Mouse (Mus musculus): ENCODE measurements around the gene Lgr4. TPM values are rescaled to one million over a fixed set of nuclear protein-coding genes. Genes with fewer than 3 reads are reported as not detected.

Gene Lgr4
- polyA plus RNA-seq, 1 experiment from 2014 or later: 39.0 TPM

GRCm38 (mm10) chr2:109933151-109933550, 15.7 kb downstream of the Lgr4 start:
- no peaks in the 10 kb centered on the region for H3K9me3 ChIP-seq (ENCODE audit: control insufficient read depth, low read depth, low read length)
- no peaks in the 10 kb centered on the region; the same call in 1 of the 2 replicates for H3K36me3 ChIP-seq (ENCODE audit: control insufficient read depth, insufficient read depth, low read length)
- no peak overlapping the region for H3K4me3 ChIP-seq (ENCODE audit: low read depth, low read length)
- peak overlapping the region; percentile 13; the same call in 1 of the 2 replicates for H3K4me2 ChIP-seq (replicated peaks; ENCODE audit: low read depth, low read length)
- H3K9ac ChIP-seq (replicated peaks; ENCODE audit: low read depth, low read length): no peak overlapping the region
- peaks cover 44% of the 10 kb centered on the region for H3K4me1 ChIP-seq (ENCODE audit: control insufficient read depth, insufficient read depth, low read length)
- no peak overlapping the region; the same call in 1 of the 2 replicates for H3K27ac ChIP-seq (ENCODE audit: low read length)
- WGBS: 61% methylated on average over 3 of the region's 3 CpGs
- H3K27me3 ChIP-seq (ENCODE audit: control insufficient read depth, insufficient read depth, low read length): no peaks in the 10 kb centered on the region
- no peak for ATAC-seq (ENCODE audit: insufficient number of reproducible peaks, insufficient read depth, low FRiP score, low read depth)

DNA sequence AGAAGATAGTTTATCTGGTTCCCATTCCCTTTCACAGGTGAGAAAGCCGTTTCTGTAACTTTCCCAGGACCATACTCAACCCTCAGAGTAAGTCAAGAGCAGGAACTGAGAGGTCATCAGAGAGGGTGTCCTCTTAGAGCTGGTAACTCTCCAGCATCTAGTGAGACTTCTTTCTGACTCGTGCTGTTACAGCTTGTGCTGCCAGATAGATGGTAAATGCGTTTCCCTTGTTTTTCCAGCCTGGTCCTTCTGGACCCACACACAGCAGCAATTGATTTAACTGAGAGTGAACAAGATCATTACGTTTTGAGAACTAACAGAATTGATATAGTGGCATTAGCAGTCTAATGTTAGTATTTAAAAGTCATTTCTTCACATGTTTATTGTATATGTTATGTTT, 16.6 kb downstream of the Lgr4 start:
- Histone ChIP-seq H3K27ac (ENCODE audit: low read length) (no peak overlapping the region), H3K9me3 (ENCODE audit: control insufficient read depth, low read depth, low read length) (no peaks in the 10 kb centered on the region), H3K36me3 (ENCODE audit: control insufficient read depth, insufficient read depth, low read length) (no peaks in the 10 kb centered on the region; the same call in 1 of the 2 replicates), H3K27me3 (ENCODE audit: control insufficient read depth, insufficient read depth, low read length) (no peaks in the 10 kb centered on the region), H3K4me2 (replicated peaks; ENCODE audit: low read depth, low read length) (no peak overlapping the region), H3K4me3 (ENCODE audit: low read depth, low read length) (no peak overlapping the region), H3K9ac (replicated peaks; ENCODE audit: low read depth, low read length) (no peak overlapping the region), H3K4me1 (ENCODE audit: control insufficient read depth, insufficient read depth, low read length) (peaks cover 36% of the 10 kb centered on the region)
- ATAC-seq (ENCODE audit: insufficient number of reproducible peaks, insufficient read depth, low FRiP score, low read depth): no peak
- WGBS: 53% methylated on average over 4 of the region's 4 CpGs

GRCm38 (mm10) chr2:109935194-109935593, 17.7 kb downstream of the Lgr4 start:
- no peak overlapping the region for H3K4me3 ChIP-seq (ENCODE audit: low read depth, low read length)
- 88% methylated on average over 3 of the region's 3 CpGs for WGBS
- H3K9ac ChIP-seq (replicated peaks; ENCODE audit: low read depth, low read length): no peak overlapping the region

GRCm38 (mm10) chr2:109935754-109936409, 18.4 kb downstream of the Lgr4 start:
- Histone ChIP-seq H3K4me3 (ENCODE audit: low read depth, low read length) (no peak overlapping the region), H3K36me3 (ENCODE audit: control insufficient read depth, insufficient read depth, low read length) (no peaks in the 10 kb centered on the region; the same call in 1 of the 2 replicates), H3K9me3 (ENCODE audit: control insufficient read depth, low read depth, low read length) (no peaks in the 10 kb centered on the region), H3K9ac (replicated peaks; ENCODE audit: low read depth, low read length) (no peak overlapping the region), H3K27ac (ENCODE audit: low read length) (no peak overlapping the region), H3K27me3 (ENCODE audit: control insufficient read depth, insufficient read depth, low read length) (no peaks in the 10 kb centered on the region), H3K4me1 (ENCODE audit: control insufficient read depth, insufficient read depth, low read length) (peaks cover 34% of the 10 kb centered on the region; the same call in 1 of the 2 replicates), H3K4me2 (replicated peaks; ENCODE audit: low read depth, low read length) (no peak overlapping the region)
- 63% methylated on average over 11 of the region's 11 CpGs for WGBS
- no peak for ATAC-seq (ENCODE audit: insufficient number of reproducible peaks, insufficient read depth, low FRiP score, low read depth)

More at GRCm38 (mm10) chr2:109935194-109935593, 17.7 kb downstream of the Lgr4 start:
- no peak for ATAC-seq (ENCODE audit: insufficient number of reproducible peaks, insufficient read depth, low FRiP score, low read depth)
- peaks cover 34% of the 10 kb centered on the region; the same call in 1 of the 2 replicates for H3K4me1 ChIP-seq (ENCODE audit: control insufficient read depth, insufficient read depth, low read length)
- no peaks in the 10 kb centered on the region; the same call in 1 of the 2 replicates for H3K36me3 ChIP-seq (ENCODE audit: control insufficient read depth, insufficient read depth, low read length)
- no peak overlapping the region for H3K4me2 ChIP-seq (replicated peaks; ENCODE audit: low read depth, low read length)
- no peaks in the 10 kb centered on the region for H3K27me3 ChIP-seq (ENCODE audit: control insufficient read depth, insufficient read depth, low read length)
- H3K9me3 ChIP-seq (ENCODE audit: control insufficient read depth, low read depth, low read length): no peaks in the 10 kb centered on the region
- no peak overlapping the region for H3K27ac ChIP-seq (ENCODE audit: low read length)

DNA sequence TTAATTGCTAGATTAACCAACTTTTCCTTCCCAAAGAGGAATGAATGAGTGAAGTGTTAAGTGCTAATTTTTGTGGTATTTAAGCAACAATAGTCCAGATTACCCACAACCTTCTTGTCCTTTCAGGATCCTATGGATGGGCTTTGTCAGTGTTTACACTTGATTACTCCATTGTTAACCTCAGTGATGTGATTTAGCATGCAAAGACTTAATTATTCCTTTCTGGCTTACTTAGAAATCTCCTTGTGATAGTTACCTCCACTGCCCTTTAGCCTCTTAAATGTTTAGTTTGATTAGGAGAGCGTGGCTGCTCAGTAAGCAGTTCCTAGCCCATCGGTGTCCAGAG, 18.9 kb downstream of the Lgr4 start:
- no peaks in the 10 kb centered on the region for H3K9me3 ChIP-seq (ENCODE audit: control insufficient read depth, low read depth, low read length)
- no peak for ATAC-seq (ENCODE audit: insufficient number of reproducible peaks, insufficient read depth, low FRiP score, low read depth)
- H3K9ac ChIP-seq (replicated peaks; ENCODE audit: low read depth, low read length): no peak overlapping the region
- H3K4me2 ChIP-seq (replicated peaks; ENCODE audit: low read depth, low read length): no peak overlapping the region
- no peaks in the 10 kb centered on the region; the same call in 1 of the 2 replicates for H3K36me3 ChIP-seq (ENCODE audit: control insufficient read depth, insufficient read depth, low read length)
- no peaks in the 10 kb centered on the region for H3K27me3 ChIP-seq (ENCODE audit: control insufficient read depth, insufficient read depth, low read length)
- H3K4me1 ChIP-seq (ENCODE audit: control insufficient read depth, insufficient read depth, low read length): peaks cover 34% of the 10 kb centered on the region; the same call in 1 of the 2 replicates
- H3K4me3 ChIP-seq (ENCODE audit: low read depth, low read length): no peak overlapping the region
- H3K27ac ChIP-seq (ENCODE audit: low read length): no peak overlapping the region
- WGBS: 35% methylated on average over 2 of the region's 2 CpGs

DNA sequence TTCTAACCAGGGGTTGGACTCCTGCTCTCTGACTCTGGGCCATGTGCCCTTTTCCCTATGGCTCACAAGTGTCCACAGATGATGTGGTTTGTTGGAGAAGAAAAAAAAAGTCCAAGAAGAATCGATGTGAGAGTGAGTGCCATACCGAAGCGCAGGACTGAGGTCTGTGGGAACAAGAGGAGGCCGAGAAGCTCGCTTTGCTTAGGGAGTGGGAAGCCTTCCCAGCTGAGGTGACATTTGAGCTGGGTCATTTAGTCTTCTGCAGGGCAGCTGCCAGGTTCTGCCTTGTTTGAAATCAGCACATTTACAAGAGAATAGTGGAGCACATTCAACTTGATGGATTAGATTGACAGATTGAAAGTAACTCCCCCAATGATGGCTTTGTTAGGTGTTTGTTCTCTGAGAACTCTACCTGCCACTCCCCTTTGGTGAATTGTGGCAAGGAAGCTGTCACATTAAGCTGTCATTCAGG, 24.6 kb downstream of the Lgr4 start:
- H3K27ac ChIP-seq (ENCODE audit: low read length): no peak overlapping the region
- ATAC-seq (ENCODE audit: insufficient number of reproducible peaks, insufficient read depth, low FRiP score, low read depth): no peak
- H3K4me3 ChIP-seq (ENCODE audit: low read depth, low read length): no peak overlapping the region
- H3K9ac ChIP-seq (replicated peaks; ENCODE audit: low read depth, low read length): no peak overlapping the region
- no peaks in the 10 kb centered on the region for H3K36me3 ChIP-seq (ENCODE audit: control insufficient read depth, insufficient read depth, low read length)
- no peak overlapping the region for H3K4me2 ChIP-seq (replicated peaks; ENCODE audit: low read depth, low read length)
- no peaks in the 10 kb centered on the region for H3K27me3 ChIP-seq (ENCODE audit: control insufficient read depth, insufficient read depth, low read length)
- H3K4me1 ChIP-seq (ENCODE audit: control insufficient read depth, insufficient read depth, low read length): peaks cover 17% of the 10 kb centered on the region; the same call in 1 of the 2 replicates
- 46% methylated on average over 5 of the region's 5 CpGs for WGBS
- H3K9me3 ChIP-seq (ENCODE audit: control insufficient read depth, low read depth, low read length): no peaks in the 10 kb centered on the region

DNA sequence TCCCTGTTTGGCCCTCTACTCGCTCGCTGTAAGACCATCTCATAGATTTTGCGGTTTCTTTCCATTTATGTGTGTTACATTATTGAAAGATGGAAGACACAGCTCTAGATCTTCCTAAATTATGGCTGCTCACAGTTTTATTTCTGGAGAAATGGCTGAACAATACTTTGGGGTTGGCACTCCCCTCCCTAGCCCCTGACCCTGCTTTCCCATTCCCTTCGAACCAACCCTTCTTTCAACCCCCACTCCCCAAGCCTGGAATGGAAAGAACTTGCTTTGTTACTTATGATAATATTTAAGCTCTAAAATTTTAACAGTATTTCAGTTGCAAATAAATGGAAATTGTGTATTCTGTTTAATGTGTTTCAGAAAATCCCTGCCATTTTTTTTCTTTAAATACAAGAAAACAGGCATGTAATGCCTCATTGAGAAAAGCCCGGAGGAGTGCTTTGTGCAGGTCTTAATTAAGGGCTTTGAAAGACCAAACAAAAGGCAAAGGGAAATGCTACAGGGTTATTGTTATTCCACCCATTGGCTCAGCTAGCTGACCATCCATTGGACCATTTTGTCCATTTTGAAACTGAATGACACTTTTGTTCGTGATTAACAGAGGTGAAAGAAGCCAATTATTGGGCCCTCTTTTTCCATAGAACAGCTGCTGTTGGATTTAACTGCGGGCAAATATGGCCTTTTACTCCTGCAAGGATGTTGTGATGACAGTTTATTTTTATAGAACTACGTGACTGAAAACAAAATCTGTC, 25.5 kb downstream of the Lgr4 start:
- Histone ChIP-seq H3K4me1 (ENCODE audit: control insufficient read depth, insufficient read depth, low read length) (peaks cover 17% of the 10 kb centered on the region; the same call in 1 of the 2 replicates), H3K27me3 (ENCODE audit: control insufficient read depth, insufficient read depth, low read length) (no peaks in the 10 kb centered on the region), H3K9ac (replicated peaks; ENCODE audit: low read depth, low read length) (no peak overlapping the region), H3K4me3 (ENCODE audit: low read depth, low read length) (no peak overlapping the region), H3K9me3 (ENCODE audit: control insufficient read depth, low read depth, low read length) (no peaks in the 10 kb centered on the region), H3K27ac (ENCODE audit: low read length) (no peak overlapping the region), H3K4me2 (replicated peaks; ENCODE audit: low read depth, low read length) (no peak overlapping the region), H3K36me3 (ENCODE audit: control insufficient read depth, insufficient read depth, low read length) (no peaks in the 10 kb centered on the region)
- ATAC-seq (ENCODE audit: insufficient number of reproducible peaks, insufficient read depth, low FRiP score, low read depth): no peak
- 79% methylated on average over 8 of the region's 8 CpGs for WGBS

DNA sequence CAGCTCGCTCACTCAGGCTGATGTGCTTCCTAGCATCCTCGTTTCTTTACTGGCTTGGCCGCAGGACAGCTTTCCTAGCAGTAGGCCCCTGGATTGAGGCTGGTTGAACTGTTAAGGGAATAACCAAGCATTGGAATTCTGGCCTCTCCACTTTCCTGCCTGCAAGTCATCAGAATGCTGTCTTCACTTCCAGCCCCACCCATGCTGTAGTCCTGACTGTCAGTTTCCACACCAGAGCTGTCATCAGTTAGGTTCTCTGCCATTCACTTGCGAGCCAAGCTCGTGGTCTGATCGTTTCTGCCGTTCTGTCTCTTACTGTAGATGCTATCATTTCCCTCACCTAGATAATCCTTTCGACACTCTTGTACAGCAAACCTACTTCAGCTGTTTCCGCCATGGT, 27.5 kb downstream of the Lgr4 start:
- Histone ChIP-seq H3K36me3 (ENCODE audit: control insufficient read depth, insufficient read depth, low read length) (no peaks in the 10 kb centered on the region), H3K9ac (replicated peaks; ENCODE audit: low read depth, low read length) (no peak overlapping the region), H3K27me3 (ENCODE audit: control insufficient read depth, insufficient read depth, low read length) (no peaks in the 10 kb centered on the region), H3K27ac (ENCODE audit: low read length) (no peak overlapping the region), H3K4me1 (ENCODE audit: control insufficient read depth, insufficient read depth, low read length) (peaks cover 14% of the 10 kb centered on the region; the same call in 1 of the 2 replicates), H3K4me3 (ENCODE audit: low read depth, low read length) (no peak overlapping the region), H3K4me2 (replicated peaks; ENCODE audit: low read depth, low read length) (no peak overlapping the region), H3K9me3 (ENCODE audit: control insufficient read depth, low read depth, low read length) (no peaks in the 10 kb centered on the region)
- ATAC-seq (ENCODE audit: insufficient number of reproducible peaks, insufficient read depth, low FRiP score, low read depth): no peak
- WGBS: 82% methylated on average over 9 of the region's 9 CpGs

Measured in stomach, embryonic 14.5 days (tissue).